Mouse (Mus musculus) small intestine, adult 2 months (tissue): ENCODE measurements at regions not wholly inside any gene's neighbourhood (a gene's known extent, or its start where the extent isn't known, plus 50 kb on each side); places are given as distances from the start of the nearest gene placed in this dataset.

Experiments used
- CTCF ChIP-seq: fragments of 200-500 bp; IDR thresholded peaks from 2 replicates; pipeline ENCODE4 v1.5.1; 2012; ENCODE audit warnings: low read depth, mild to moderate bottlenecking, control low read depth, inconsistent platforms, low read length, moderate library complexity, mixed read lengths; ENCODE audit not compliant: insufficient replicate concordance, insufficient read length; ENCODE audit errors: extremely low read depth
- POLR2A ChIP-seq: fragments of 200-500 bp; IDR thresholded peaks from 2 replicates; pipeline ENCODE4 v1.6.1; 2012; ENCODE audit warnings: low read depth, mild to moderate bottlenecking, control low read depth, inconsistent platforms, low read length, moderate library complexity

GRCm38 (mm10) chr13:35541053-35541452 is 118.6 kb upstream of the Cdyl start:
- no peak for TF ChIP-seq CTCF
- TF ChIP-seq POLR2A, result no peak
